Mouse (Mus musculus): Measurements from ENCODE around the gene Pcsk6. TPM values are rescaled to one million over a fixed set of nuclear protein-coding genes. Genes with fewer than 3 reads are reported as not detected.
"Not testable (repeated sequence)": the region's sequence is repeated elsewhere in the genome, so short reads cannot be mapped to it uniquely, and the experiment has no call there.

Pcsk6 gene
- polyA plus RNA-seq, 1 experiment: 0.12 TPM

- H3K36me3 ChIP-seq (ENCODE audit: control insufficient read depth): no peaks in the 10 kb centered on the region
- H3K4me3 ChIP-seq (replicated peaks): no peak overlapping the region
- TF ChIP-seq TAL1 (IDR thresholded peaks at IDR 0.05; ENCODE audit: low read length): no peak
- TF ChIP-seq GATA1 (IDR thresholded peaks at IDR 0.05; ENCODE audit: low read length): no peak
- no peaks in the 10 kb centered on the region for H3K9me3 ChIP-seq (ENCODE audit: control insufficient read depth, low read length)
- H3K4me1 ChIP-seq (ENCODE audit: control insufficient read depth): no peaks in the 10 kb centered on the region
- H3K27me3 ChIP-seq (ENCODE audit: control insufficient read depth): no peaks in the 10 kb centered on the region
These were observed 54.3 kb downstream of the Pcsk6 start for GRCm38 (mm10) chr7:65915821-65916220.

- no peak overlapping the region for H3K4me3 ChIP-seq (replicated peaks)
- no peak for TF ChIP-seq GATA1 (IDR thresholded peaks at IDR 0.05; ENCODE audit: low read length)
- TF ChIP-seq TAL1 (IDR thresholded peaks at IDR 0.05; ENCODE audit: low read length): no peak
These were observed 55.0 kb downstream of the Pcsk6 start for GRCm38 (mm10) chr7:65916566-65916965.

DNA sequence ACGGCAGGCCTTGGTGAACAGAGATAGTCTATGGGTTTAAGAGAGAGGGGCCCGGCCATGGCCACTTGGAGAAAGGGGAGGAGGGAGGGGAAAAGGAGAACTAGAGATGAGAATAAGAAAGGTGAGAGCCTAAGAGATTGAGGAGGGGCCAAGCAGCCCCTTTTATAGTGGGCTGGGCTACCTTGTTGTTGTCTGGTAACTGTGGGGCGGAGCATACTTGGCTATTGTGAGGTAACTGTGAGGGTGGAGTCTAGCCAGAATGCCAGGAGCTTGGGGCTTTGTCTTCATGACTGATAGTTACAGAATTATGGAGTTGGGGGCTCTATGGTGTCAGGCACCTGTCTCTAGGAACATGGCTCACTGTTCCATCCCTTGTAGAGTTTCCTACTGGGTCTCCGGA, 56.9 kb downstream of the Pcsk6 start:
- TF ChIP-seq GATA1 (IDR thresholded peaks at IDR 0.05; ENCODE audit: low read length) (no peak), TAL1 (IDR thresholded peaks at IDR 0.05; ENCODE audit: low read length) (no peak)
- Histone ChIP-seq H3K9me3 (ENCODE audit: control insufficient read depth, low read length) (no peaks in the 10 kb centered on the region), H3K4me3 (replicated peaks) (no peak overlapping the region), H3K27me3 (ENCODE audit: control insufficient read depth) (no peaks in the 10 kb centered on the region), H3K36me3 (ENCODE audit: control insufficient read depth) (no peaks in the 10 kb centered on the region), H3K4me1 (ENCODE audit: control insufficient read depth) (no peaks in the 10 kb centered on the region)

More at GRCm38 (mm10) chr7:65916566-65916965, 55.0 kb downstream of the Pcsk6 start:
- Histone ChIP-seq H3K4me1 (ENCODE audit: control insufficient read depth) (no peaks in the 10 kb centered on the region), H3K36me3 (ENCODE audit: control insufficient read depth) (no peaks in the 10 kb centered on the region), H3K27me3 (ENCODE audit: control insufficient read depth) (no peaks in the 10 kb centered on the region), H3K9me3 (ENCODE audit: control insufficient read depth, low read length) (no peaks in the 10 kb centered on the region)

GRCm38 (mm10) chr7:65929398-65929797, 67.9 kb downstream of the Pcsk6 start:
- no peaks in the 10 kb centered on the region for H3K4me1 ChIP-seq (ENCODE audit: control insufficient read depth)
- H3K4me3 ChIP-seq (replicated peaks): no peak overlapping the region
- no peaks in the 10 kb centered on the region for H3K9me3 ChIP-seq (ENCODE audit: control insufficient read depth, low read length)
- no peaks in the 10 kb centered on the region for H3K27me3 ChIP-seq (ENCODE audit: control insufficient read depth)
- no peaks in the 10 kb centered on the region for H3K36me3 ChIP-seq (ENCODE audit: control insufficient read depth)
- TF ChIP-seq TAL1 (IDR thresholded peaks at IDR 0.05; ENCODE audit: low read length) (no peak), GATA1 (IDR thresholded peaks at IDR 0.05; ENCODE audit: low read length) (no peak)

- Histone ChIP-seq H3K27me3 (ENCODE audit: control insufficient read depth) (no peaks in the 10 kb centered on the region), H3K4me1 (ENCODE audit: control insufficient read depth) (no peaks in the 10 kb centered on the region), H3K9me3 (ENCODE audit: control insufficient read depth, low read length) (no peaks in the 10 kb centered on the region), H3K4me3 (replicated peaks) (no peak overlapping the region), H3K36me3 (ENCODE audit: control insufficient read depth) (no peaks in the 10 kb centered on the region)
- no peak for TF ChIP-seq GATA1 (IDR thresholded peaks at IDR 0.05; ENCODE audit: low read length)
- TF ChIP-seq TAL1 (IDR thresholded peaks at IDR 0.05; ENCODE audit: low read length): no peak
These were observed 68.9 kb downstream of the Pcsk6 start for GRCm38 (mm10) chr7:65930478-65930877.

- H3K9me3 ChIP-seq (ENCODE audit: control insufficient read depth, low read length); H3K4me3 ChIP-seq (replicated peaks); H3K4me1 ChIP-seq (ENCODE audit: control insufficient read depth): not testable (repeated sequence)
These were observed 72.9 kb downstream of the Pcsk6 start for GRCm38 (mm10) chr7:65934238-65934970.

GRCm38 (mm10) chr7:65935211-65935610, 73.7 kb downstream of the Pcsk6 start:
- Histone ChIP-seq H3K36me3 (ENCODE audit: control insufficient read depth) (no peaks in the 10 kb centered on the region), H3K4me1 (ENCODE audit: control insufficient read depth) (no peaks in the 10 kb centered on the region), H3K27me3 (ENCODE audit: control insufficient read depth) (no peaks in the 10 kb centered on the region), H3K9me3 (ENCODE audit: control insufficient read depth, low read length) (no peaks in the 10 kb centered on the region), H3K4me3 (replicated peaks) (no peak overlapping the region)
- TF ChIP-seq GATA1 (IDR thresholded peaks at IDR 0.05; ENCODE audit: low read length) (no peak), TAL1 (IDR thresholded peaks at IDR 0.05; ENCODE audit: low read length) (no peak)

More at GRCm38 (mm10) chr7:65934238-65934970, 72.9 kb downstream of the Pcsk6 start:
- H3K36me3 ChIP-seq (ENCODE audit: control insufficient read depth); H3K27me3 ChIP-seq (ENCODE audit: control insufficient read depth): not testable (repeated sequence)

DNA sequence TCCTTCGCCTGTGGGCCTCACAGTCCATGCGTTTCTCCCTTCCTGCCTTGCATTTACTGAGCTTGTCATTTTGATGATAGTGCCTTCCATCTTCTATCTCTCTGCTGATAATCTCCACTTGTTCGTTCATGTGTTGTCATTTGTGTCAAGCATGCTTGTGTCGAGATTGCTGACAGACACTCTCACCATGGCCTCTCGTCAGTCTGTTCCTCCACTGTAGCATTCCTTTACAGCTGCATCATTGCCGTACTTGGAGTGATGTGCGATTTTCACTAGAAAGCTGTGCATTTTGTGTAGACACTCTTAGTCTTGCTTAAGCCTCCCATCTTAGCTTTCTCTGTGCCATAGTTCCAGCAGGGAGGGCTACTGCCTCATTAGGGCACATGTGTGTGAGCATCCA, 79.5 kb downstream of the Pcsk6 start:
- H3K36me3 ChIP-seq (ENCODE audit: control insufficient read depth): no peaks in the 10 kb centered on the region
- no peaks in the 10 kb centered on the region for H3K9me3 ChIP-seq (ENCODE audit: control insufficient read depth, low read length)
- H3K4me1 ChIP-seq (ENCODE audit: control insufficient read depth): peaks cover 4% of the 10 kb centered on the region
- H3K27me3 ChIP-seq (ENCODE audit: control insufficient read depth): no peaks in the 10 kb centered on the region
- H3K4me3 ChIP-seq (replicated peaks): no peak overlapping the region
- no peak for TF ChIP-seq TAL1 (IDR thresholded peaks at IDR 0.05; ENCODE audit: low read length)
- TF ChIP-seq GATA1 (IDR thresholded peaks at IDR 0.05; ENCODE audit: low read length): no peak

- H3K27me3 ChIP-seq (ENCODE audit: control insufficient read depth): no peaks in the 10 kb centered on the region
These were observed 83.9 kb downstream of the Pcsk6 start for GRCm38 (mm10) chr7:65945342-65945993.

More at GRCm38 (mm10) chr7:65945342-65945993, 83.9 kb downstream of the Pcsk6 start:
- H3K9me3 ChIP-seq (ENCODE audit: control insufficient read depth, low read length): no peaks in the 10 kb centered on the region
- H3K4me3 ChIP-seq (replicated peaks): no peak overlapping the region
- H3K36me3 ChIP-seq (ENCODE audit: control insufficient read depth): no peaks in the 10 kb centered on the region
- H3K4me1 ChIP-seq (ENCODE audit: control insufficient read depth): peaks cover 4% of the 10 kb centered on the region
- TF ChIP-seq GATA1 (IDR thresholded peaks at IDR 0.05; ENCODE audit: low read length) (no peak), TAL1 (IDR thresholded peaks at IDR 0.05; ENCODE audit: low read length) (no peak)
